Comparison of ENCODE assay signal across 28 mouse cellular contexts in genomic region chr13:76250092-76250491, GRCm38 (mm10). TPM values are rescaled to one million over a fixed set of nuclear protein-coding genes. Genes with fewer than 3 reads are reported as not detected.
"Had no signal": no experiment of that assay in that cellular context is flagged by ENCODE, and none has a peak within 500 bp of the region (broad histone marks: within the 10 kb centered on the region; RNA-seq: fewer than 3 reads in every experiment).

No protein-coding gene starts in this region.

- H3K27ac ChIP-seq: kidney, embryonic 15.5 days; left cerebral cortex, adult 2 months; liver, embryonic 13.5 days; midbrain, embryonic 13.5 days; neural tube, embryonic 12.5 days; neural tube, embryonic 15.5 days; stomach, embryonic 15.5 days had no signal

- H3K9ac ChIP-seq: kidney, embryonic 15.5 days; liver, embryonic 13.5 days; midbrain, embryonic 13.5 days; neural tube, embryonic 12.5 days; neural tube, embryonic 15.5 days; stomach, embryonic 15.5 days had no signal

- H3K9me3 ChIP-seq: kidney, embryonic 15.5 days; liver, embryonic 13.5 days; midbrain, embryonic 13.5 days; neural tube, embryonic 12.5 days; neural tube, embryonic 15.5 days; stomach, embryonic 15.5 days had no signal

- H3K36me3 ChIP-seq: kidney, embryonic 15.5 days; liver, embryonic 13.5 days; midbrain, embryonic 13.5 days; neural tube, embryonic 12.5 days; neural tube, embryonic 15.5 days; stomach, embryonic 15.5 days had no signal

- H3K4me3 ChIP-seq: kidney, embryonic 15.5 days; left cerebral cortex, adult 2 months; liver, embryonic 13.5 days; midbrain, embryonic 13.5 days; neural tube, embryonic 12.5 days; neural tube, embryonic 15.5 days; stomach, embryonic 15.5 days had no signal

- H3K4me1 ChIP-seq: kidney, embryonic 15.5 days; liver, embryonic 13.5 days; midbrain, embryonic 13.5 days; neural tube, embryonic 12.5 days; neural tube, embryonic 15.5 days; stomach, embryonic 15.5 days had no signal

- DNase-seq: kidney, adult 8-10 months; kidney, postnatal 10 days; kidney, postnatal 36 days; layer of hippocampus, adult 9-11 months; left cerebral cortex, postnatal 4 days; liver, embryonic 13.5 days; lung, adult 2 months; lung, postnatal 14 days; lung, postnatal 4 days; right cerebral cortex, adult 18-20 months; right cerebral cortex, postnatal 14 days; right cerebral cortex, postnatal 4 days; thymus, postnatal 25 days had no signal

- ATAC-seq: intestine, postnatal 0 days; midbrain, embryonic 13.5 days had no signal

- H3K4me2 ChIP-seq: kidney, embryonic 15.5 days; liver, embryonic 13.5 days; midbrain, embryonic 13.5 days; neural tube, embryonic 12.5 days; neural tube, embryonic 15.5 days; stomach, embryonic 15.5 days had no signal

- H3K27me3 ChIP-seq: kidney, embryonic 15.5 days; liver, embryonic 13.5 days; midbrain, embryonic 13.5 days; neural tube, embryonic 12.5 days; neural tube, embryonic 15.5 days; stomach, embryonic 15.5 days had no signal

RNA-seq across cellular contexts. Expression of gene Fam81b, which starts 54.8 kb away (rescaled TPM):
- total RNA-seq: layer of hippocampus, postnatal 25 days; left cerebral cortex, adult 2 months; left cerebral cortex, postnatal 10 days; liver, adult 2 months; megakaryocyte progenitor cell, adult 5-6 weeks; megakaryocyte-erythroid progenitor cell, adult 5-6 weeks; midbrain, postnatal 0 days had no signal
- polyA plus RNA-seq: intestine, embryonic 14.5 days; intestine, postnatal 0 days; kidney, embryonic 15.5 days; liver, adult 2 months; liver, embryonic 13.5 days; liver, embryonic 16.5 days; neural tube, embryonic 12.5 days; neural tube, embryonic 15.5 days; stomach, embryonic 15.5 days had no signal
